Mouse (Mus musculus): ENCODE data around the gene Gm20532. TPM values are rescaled to one million over a fixed set of nuclear protein-coding genes. Genes with fewer than 3 reads are reported as not detected.

Gene Gm20532
- polyA plus RNA-seq, 2 experiments, result not detected

DNA sequence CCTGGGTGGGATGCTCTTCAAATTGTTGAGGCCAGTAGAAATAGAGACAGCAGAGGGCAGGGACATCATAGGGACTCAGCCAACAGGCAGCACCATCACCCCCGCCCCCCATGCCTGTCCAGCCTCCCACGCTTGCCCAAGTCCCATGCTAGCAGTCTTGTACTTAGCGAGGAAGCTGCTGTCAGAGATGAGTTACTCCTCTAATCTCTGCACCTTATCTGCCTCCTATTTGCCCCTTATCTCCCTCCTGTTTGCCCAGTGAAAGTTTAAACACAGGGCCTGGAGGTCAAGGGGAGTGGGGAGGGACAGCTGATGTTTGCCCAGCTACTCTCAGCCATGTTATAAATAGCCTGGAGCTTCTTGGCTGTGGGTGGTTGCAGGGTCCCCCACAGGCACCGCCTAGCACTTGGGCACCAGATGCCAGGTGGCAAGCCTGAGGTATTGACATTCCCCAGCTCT is 29.9 kb upstream of the Gm20532 start:
- H3K4me2 ChIP-seq (ENCODE audit: low read depth), result no peak overlapping the region
- H3K9ac ChIP-seq (replicated peaks), result no peak overlapping the region
- WGBS (ENCODE audit: insufficient replicate concordance), result 42% methylated on average over 4 of the region's 4 CpGs
- H3K36me3 ChIP-seq (replicated peaks; ENCODE audit: control insufficient read depth, insufficient read depth, low read depth), result no peaks in the 10 kb centered on the region
- no peak overlapping the region for H3K27ac ChIP-seq
- peak; percentile 33; the same call in 1 of the 2 replicates for ATAC-seq (ENCODE audit: insufficient read depth)
- no peak overlapping the region for H3K4me3 ChIP-seq (ENCODE audit: insufficient read depth in 1 of 2, low read depth in 2 of 2, low read length in 2 of 2)
- no peaks in the 10 kb centered on the region for H3K27me3 ChIP-seq (ENCODE audit: control insufficient read depth, insufficient read depth, low read length)
- no peaks in the 10 kb centered on the region for H3K9me3 ChIP-seq (ENCODE audit: control insufficient read depth, low read length)
- TF ChIP-seq EP300 (IDR thresholded peaks at IDR 0.05; ENCODE audit: low read depth) (no peak), CTCF (IDR thresholded peaks at IDR 0.05; ENCODE audit: low read depth) (no peak)
- DNase-seq (ENCODE audit: low read depth in 3 of 3, low spot score in 3 of 3), result no peak
- peaks cover 0 to 22% of the 10 kb centered on the region in 2 experiments; a peak in 2 of 4 replicates for H3K4me1 ChIP-seq (replicated peaks; ENCODE audit: control insufficient read depth in 2 of 2, insufficient read depth in 2 of 2, low read length in 1 of 2)

GRCm38 (mm10) chr2:26560506-26560905 is 25.9 kb upstream of the Gm20532 start:
- Histone ChIP-seq H3K4me3 (ENCODE audit: insufficient read depth in 1 of 2, low read depth in 2 of 2, low read length in 2 of 2) (no peak overlapping the region), H3K9ac (replicated peaks) (no peak overlapping the region), H3K27me3 (ENCODE audit: control insufficient read depth, insufficient read depth, low read length) (no peaks in the 10 kb centered on the region), H3K9me3 (ENCODE audit: control insufficient read depth, low read length) (no peaks in the 10 kb centered on the region), H3K4me1 (replicated peaks; ENCODE audit: control insufficient read depth in 2 of 2, insufficient read depth in 2 of 2, low read length in 1 of 2) (peaks cover 0 to 18% of the 10 kb centered on the region in 2 experiments; a peak in 2 of 4 replicates), H3K27ac (no peak overlapping the region), H3K4me2 (ENCODE audit: low read depth) (no peak overlapping the region), H3K36me3 (replicated peaks; ENCODE audit: control insufficient read depth, insufficient read depth, low read depth) (no peaks in the 10 kb centered on the region)
- ATAC-seq (ENCODE audit: insufficient read depth), result no peak
- no peak for TF ChIP-seq EP300 (IDR thresholded peaks at IDR 0.05; ENCODE audit: low read depth)
- TF ChIP-seq CTCF (IDR thresholded peaks at IDR 0.05; ENCODE audit: low read depth), result no peak
- WGBS (ENCODE audit: insufficient replicate concordance), result 60% methylated on average over 5 of the region's 5 CpGs
- no peak for DNase-seq (ENCODE audit: low read depth in 3 of 3, low spot score in 3 of 3)

DNA sequence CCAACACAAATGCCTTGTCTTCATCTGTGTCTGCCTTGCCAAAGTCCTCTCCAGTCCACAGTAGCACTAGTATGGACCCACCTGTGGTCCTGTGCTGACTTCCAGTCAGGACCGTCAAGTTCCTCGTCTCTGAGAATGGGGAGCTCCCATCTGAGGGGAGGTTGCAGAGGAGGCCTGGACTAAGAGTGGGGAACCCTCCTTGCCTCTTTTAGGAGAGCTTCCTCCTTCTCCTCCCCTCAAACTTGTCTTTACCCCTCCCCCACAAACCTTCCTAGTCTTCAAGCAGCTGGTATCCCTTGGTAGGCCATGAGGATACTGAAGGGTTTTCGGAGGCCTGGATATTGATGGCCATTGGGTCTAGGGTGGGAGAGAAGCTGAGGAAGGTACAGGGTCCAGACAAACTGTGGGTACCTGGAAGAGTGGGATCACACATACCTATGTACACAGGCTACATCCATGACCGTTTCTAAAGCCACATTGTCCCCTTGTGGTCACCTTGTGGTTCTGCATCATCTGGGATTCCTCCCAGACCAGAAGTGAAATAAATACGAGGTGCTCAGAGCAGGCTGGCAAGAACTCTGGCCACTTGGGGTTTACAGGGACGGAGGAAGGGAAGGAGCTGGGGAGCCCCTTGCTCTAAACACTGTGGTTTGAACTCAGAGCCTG is 25.0 kb upstream of the Gm20532 start:
- no peaks in the 10 kb centered on the region for H3K36me3 ChIP-seq (replicated peaks; ENCODE audit: control insufficient read depth, insufficient read depth, low read depth)
- H3K9ac ChIP-seq (replicated peaks), result no peak overlapping the region
- H3K4me2 ChIP-seq (ENCODE audit: low read depth), result no peak overlapping the region
- 31% methylated on average over 6 of the region's 6 CpGs for WGBS (ENCODE audit: insufficient replicate concordance)
- no peak for TF ChIP-seq EP300 (IDR thresholded peaks at IDR 0.05; ENCODE audit: low read depth)
- TF ChIP-seq CTCF (IDR thresholded peaks at IDR 0.05; ENCODE audit: low read depth), result peak; percentile 84
- H3K27me3 ChIP-seq (ENCODE audit: control insufficient read depth, insufficient read depth, low read length), result no peaks in the 10 kb centered on the region
- H3K27ac ChIP-seq, result no peak overlapping the region
- ATAC-seq (ENCODE audit: insufficient read depth) (peak; percentile 45; the same call in 1 of the 2 replicates), DNase-seq (ENCODE audit: low read depth in 3 of 3, low spot score in 3 of 3) (no peak)
- no peaks in the 10 kb centered on the region for H3K9me3 ChIP-seq (ENCODE audit: control insufficient read depth, low read length)
- H3K4me1 ChIP-seq (replicated peaks; ENCODE audit: control insufficient read depth in 2 of 2, insufficient read depth in 2 of 2, low read length in 1 of 2), result peaks cover 0 to 11% of the 10 kb centered on the region in 2 experiments; a peak in 2 of 4 replicates
- no peak overlapping the region for H3K4me3 ChIP-seq (ENCODE audit: insufficient read depth in 1 of 2, low read depth in 2 of 2, low read length in 2 of 2)

DNA sequence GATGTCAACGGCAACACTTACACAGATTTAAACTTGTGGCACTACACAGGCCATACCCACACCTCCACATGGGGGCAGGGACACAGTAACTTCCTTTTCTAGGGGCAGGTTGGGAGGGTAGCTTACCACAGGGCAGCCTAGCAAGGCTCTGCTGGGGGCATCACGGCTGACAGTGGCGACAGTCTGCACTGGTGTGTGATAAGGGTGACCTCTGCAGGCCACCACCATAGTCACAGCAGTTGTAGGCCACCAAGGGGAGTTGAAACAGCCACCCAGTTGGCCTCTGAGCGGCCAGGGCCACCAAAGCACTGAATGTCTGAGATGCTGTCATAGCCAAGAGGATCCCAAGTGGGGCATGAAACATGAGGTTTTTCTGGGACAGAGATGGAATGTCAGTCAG is 20.2 kb upstream of the Gm20532 start:
- Histone ChIP-seq H3K4me3 (ENCODE audit: insufficient read depth in 1 of 2, low read depth in 2 of 2, low read length in 2 of 2) (no peak overlapping the region), H3K27ac (no peak overlapping the region), H3K9me3 (ENCODE audit: control insufficient read depth, low read length) (no peaks in the 10 kb centered on the region), H3K9ac (replicated peaks) (no peak overlapping the region), H3K4me2 (ENCODE audit: low read depth) (no peak overlapping the region), H3K27me3 (ENCODE audit: control insufficient read depth, insufficient read depth, low read length) (no peaks in the 10 kb centered on the region), H3K36me3 (replicated peaks; ENCODE audit: control insufficient read depth, insufficient read depth, low read depth) (no peaks in the 10 kb centered on the region), H3K4me1 (replicated peaks; ENCODE audit: control insufficient read depth in 2 of 2, insufficient read depth in 2 of 2, low read length in 1 of 2) (peaks cover 0 to 10% of the 10 kb centered on the region in 2 experiments; a peak in 2 of 4 replicates)
- peak; percentile 82 for TF ChIP-seq CTCF (IDR thresholded peaks at IDR 0.05; ENCODE audit: low read depth)
- TF ChIP-seq EP300 (IDR thresholded peaks at IDR 0.05; ENCODE audit: low read depth), result no peak
- ATAC-seq (ENCODE audit: insufficient read depth) (peak; percentile 55; the same call in 1 of the 2 replicates), DNase-seq (ENCODE audit: low read depth in 3 of 3, low spot score in 3 of 3) (no peak)
- 9% methylated on average over 4 of the region's 4 CpGs for WGBS (ENCODE audit: insufficient replicate concordance)

DNA sequence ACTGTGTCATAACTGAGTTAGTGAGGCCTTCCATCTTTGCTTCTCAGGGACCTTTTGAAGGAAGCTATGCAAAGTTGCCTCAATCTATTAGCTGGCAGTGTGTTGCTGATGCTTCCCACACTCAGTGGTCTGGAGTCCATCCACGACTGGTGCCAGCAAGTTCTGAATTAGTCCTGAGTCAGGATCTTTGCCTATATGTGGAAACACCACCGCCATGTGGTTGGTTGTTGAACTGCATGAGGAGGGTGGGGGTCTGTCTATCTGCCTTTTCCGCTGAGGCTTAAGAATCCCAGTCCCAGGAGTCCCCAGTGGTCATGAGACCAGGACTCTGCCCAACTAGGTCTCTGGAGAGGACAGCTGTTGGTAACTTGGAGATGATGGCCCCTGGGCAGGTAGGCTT is 16.4 kb upstream of the Gm20532 start:
- WGBS (ENCODE audit: insufficient replicate concordance), result 16% methylated on average over 3 of the region's 3 CpGs
- DNase-seq (ENCODE audit: low read depth in 3 of 3, low spot score in 3 of 3), result no peak

More for the DNA sequence above, 16.4 kb upstream of the Gm20532 start:
- H3K36me3 ChIP-seq (replicated peaks; ENCODE audit: control insufficient read depth, insufficient read depth, low read depth), result no peaks in the 10 kb centered on the region
- no peak for TF ChIP-seq EP300 (IDR thresholded peaks at IDR 0.05; ENCODE audit: low read depth)
- peak; percentile 82 for TF ChIP-seq CTCF (IDR thresholded peaks at IDR 0.05; ENCODE audit: low read depth)
- H3K27ac ChIP-seq, result no peak overlapping the region
- no peak overlapping the region for H3K9ac ChIP-seq (replicated peaks)
- H3K4me2 ChIP-seq (ENCODE audit: low read depth), result no peak overlapping the region
- no peak for ATAC-seq (ENCODE audit: insufficient read depth)
- no peaks in the 10 kb centered on the region for H3K9me3 ChIP-seq (ENCODE audit: control insufficient read depth, low read length)
- H3K4me3 ChIP-seq (ENCODE audit: insufficient read depth in 1 of 2, low read depth in 2 of 2, low read length in 2 of 2), result no peak overlapping the region
- no peaks in the 10 kb centered on the region for H3K27me3 ChIP-seq (ENCODE audit: control insufficient read depth, insufficient read depth, low read length)
- peaks cover 5 to 41% of the 10 kb centered on the region in 2 experiments for H3K4me1 ChIP-seq (replicated peaks; ENCODE audit: control insufficient read depth in 2 of 2, insufficient read depth in 2 of 2, low read length in 1 of 2)
